Mouse (Mus musculus) left cerebral cortex, postnatal 14 days (tissue): ENCODE data around the gene Dpp6. TPM values are rescaled to one million over a fixed set of nuclear protein-coding genes. Genes with fewer than 3 reads are reported as not detected.

Source experiments
- DNase-seq, 2 experiments: peaks; one replicate each; pipeline ENCODE4 v3.0.0; 2021 to 2022; ENCODE audit warnings: low spot score in 2 of 2, mixed read lengths in 1 of 2
- intact Hi-C: fragments of 180-260 bp; cut with DNase I; formaldehyde crosslinking; loops from one replicate; pipeline ENCODE4 v1.15.1; 2025
- total RNA-seq, 2 experiments: library from RNA; stranded (reverse); gene quantifications; 2 replicates each; pipeline ENCODE4 v1.2.3; 2021

The Dpp6 gene
- total RNA-seq, 2 experiments from 2014 or later = 181 to 199 TPM

GRCm38 (mm10) chr5:27250906-27251305 lies 433.9 kb downstream of the Dpp6 start:
- intact Hi-C loops = no loop called here

GRCm38 (mm10) chr5:27251361-27251760 lies 434.4 kb downstream of the Dpp6 start:
- intact Hi-C loops = no loop called here
- DNase-seq = no peak

More at GRCm38 (mm10) chr5:27250906-27251305, 433.9 kb downstream of the Dpp6 start:
- DNase-seq = no peak

GRCm38 (mm10) chr5:27255247-27255646 lies 438.2 kb downstream of the Dpp6 start:
- no peak for DNase-seq
- intact Hi-C loops = no loop called here

GRCm38 (mm10) chr5:27258636-27259035 lies 441.6 kb downstream of the Dpp6 start:
- intact Hi-C loops = no loop called here
- no peak for DNase-seq

- intact Hi-C loops = loop anchor here (5.0 to 10.0 kb wide), 2 partner anchors 55 to 177 kb away; no protein-coding TSS in a partner anchor
- DNase-seq = peak; percentile 79 to 86
Measured at GRCm38 (mm10) chr5:27261746-27262727, 445.0 kb downstream of the Dpp6 start.

- intact Hi-C loops = loop anchor here (5.0 to 10.0 kb wide), 2 partner anchors 55 to 178 kb away; no protein-coding TSS in a partner anchor
- DNase-seq = no peak
Measured at GRCm38 (mm10) chr5:27262751-27263150, 445.7 kb downstream of the Dpp6 start.

- intact Hi-C loops = loop anchor here (10.0 kb wide), 1 partner anchor 180 kb away; no protein-coding TSS in a partner anchor
Measured at GRCm38 (mm10) chr5:27265281-27265680, 448.3 kb downstream of the Dpp6 start.

GRCm38 (mm10) chr5:27271336-27271735 lies 454.3 kb downstream of the Dpp6 start:
- intact Hi-C loops = no loop called here
- DNase-seq = no peak

More at GRCm38 (mm10) chr5:27265281-27265680, 448.3 kb downstream of the Dpp6 start:
- no peak for DNase-seq

GRCm38 (mm10) chr5:27274781-27275395 lies 457.9 kb downstream of the Dpp6 start:
- intact Hi-C loops = no loop called here
- no peak for DNase-seq

GRCm38 (mm10) chr5:27275871-27276270 lies 458.9 kb downstream of the Dpp6 start:
- no peak for DNase-seq
- intact Hi-C loops = no loop called here

GRCm38 (mm10) chr5:27278120-27278645 lies 461.2 kb downstream of the Dpp6 start:
- intact Hi-C loops = no loop called here

GRCm38 (mm10) chr5:27286876-27287275 lies 469.9 kb downstream of the Dpp6 start:
- intact Hi-C loops = no loop called here
- DNase-seq = no peak

More at GRCm38 (mm10) chr5:27278120-27278645, 461.2 kb downstream of the Dpp6 start:
- no peak for DNase-seq

- intact Hi-C loops = no loop called here
- no peak for DNase-seq
Measured at GRCm38 (mm10) chr5:27291378-27291777, 474.4 kb downstream of the Dpp6 start.

- DNase-seq = no peak
- intact Hi-C loops = no loop called here
Measured at GRCm38 (mm10) chr5:27292236-27292635, 475.2 kb downstream of the Dpp6 start.

GRCm38 (mm10) chr5:27304115-27304514 lies 487.1 kb downstream of the Dpp6 start:
- intact Hi-C loops = no loop called here
- DNase-seq = no peak

- peak; percentile 27 to 41 for DNase-seq
- intact Hi-C loops = no loop called here
Measured at GRCm38 (mm10) chr5:27306497-27307152, 489.6 kb downstream of the Dpp6 start.

GRCm38 (mm10) chr5:27310217-27310616 lies 493.2 kb downstream of the Dpp6 start:
- intact Hi-C loops = no loop called here
- DNase-seq = no peak

GRCm38 (mm10) chr5:27316674-27317073 lies 499.7 kb downstream of the Dpp6 start:
- no peak for DNase-seq
- intact Hi-C loops = no loop called here

GRCm38 (mm10) chr5:27317264-27317663 lies 500.3 kb downstream of the Dpp6 start:
- DNase-seq = no peak

More at GRCm38 (mm10) chr5:27317264-27317663, 500.3 kb downstream of the Dpp6 start:
- intact Hi-C loops = no loop called here
